Mouse (Mus musculus) thymus, adult 2 months (tissue): ENCODE results near the gene Fam222a. TPM values are rescaled to one million over a fixed set of nuclear protein-coding genes. Genes with fewer than 3 reads are reported as not detected.

Source experiments
- DNase-seq: peaks from one replicate; pipeline ENCODE4 v3.0.0; 2021
- H3K27ac ChIP-seq: fragments of 200-500 bp; 2 replicates; pipeline ENCODE4 v1.5.1; 2012; ENCODE audit warnings: low read length, control low read depth; ENCODE audit not compliant: control insufficient read depth, insufficient read depth
- H3K27me3 ChIP-seq: fragments of 200-500 bp; 2 replicates; pipeline ENCODE4 v1.6.1; 2012; ENCODE audit warnings: mild to moderate bottlenecking, low read length, moderate library complexity, mixed read lengths; ENCODE audit not compliant: control insufficient read depth, insufficient read depth
- H3K36me3 ChIP-seq: fragments of 200-500 bp; 2 replicates; pipeline ENCODE4 v1.6.1; 2012; ENCODE audit warnings: mild to moderate bottlenecking, low read length, moderate library complexity; ENCODE audit not compliant: control insufficient read depth, insufficient read depth
- H3K4me1 ChIP-seq: fragments of 200-500 bp; replicated peaks from 2 replicates; pipeline ENCODE4 v1.6.1; 2012; ENCODE audit warnings: low read length; ENCODE audit not compliant: control insufficient read depth, insufficient read depth
- H3K4me3 ChIP-seq: fragments of 200-500 bp; 2 replicates; pipeline ENCODE4 v1.5.1; 2012; ENCODE audit warnings: mild to moderate bottlenecking, low read length, control low read depth, moderate library complexity; ENCODE audit not compliant: control insufficient read depth, insufficient read depth
- CTCF ChIP-seq: fragments of 200-500 bp; IDR thresholded peaks from 2 replicates; pipeline ENCODE4 v1.5.1; 2012; ENCODE audit warnings: mild to moderate bottlenecking, control low read depth, low read length, moderate library complexity, borderline replicate concordance; ENCODE audit not compliant: control insufficient read depth, poor library complexity, insufficient read depth; ENCODE audit errors: extremely low read depth
- POLR2A ChIP-seq: fragments of 200-500 bp; IDR thresholded peaks from 2 replicates; pipeline ENCODE4 v1.6.1; 2012; ENCODE audit warnings: mild to moderate bottlenecking, low read length, control low read depth, moderate library complexity; ENCODE audit not compliant: control insufficient read depth, poor library complexity, insufficient read depth; ENCODE audit errors: extremely low read depth
- WGBS: fragments of 180-500 bp; shearing (Covaris S2); methylation state at CpG from one replicate; pipeline ENCODE4 v1.1.7; 2018; 5-methylcytosine and 5-hydroxymethylcytosine counted together
- polyA plus RNA-seq: library from polyadenylated mRNA; depleted of rRNA; stranded (reverse); fragments of >200 nt; gene quantifications from 2 replicates; pipeline ENCODE4 v1.2.3, GENCODE M21; 2012

Gene Fam222a
- polyA plus RNA-seq, 1 experiment: 15.3 TPM

DNA sequence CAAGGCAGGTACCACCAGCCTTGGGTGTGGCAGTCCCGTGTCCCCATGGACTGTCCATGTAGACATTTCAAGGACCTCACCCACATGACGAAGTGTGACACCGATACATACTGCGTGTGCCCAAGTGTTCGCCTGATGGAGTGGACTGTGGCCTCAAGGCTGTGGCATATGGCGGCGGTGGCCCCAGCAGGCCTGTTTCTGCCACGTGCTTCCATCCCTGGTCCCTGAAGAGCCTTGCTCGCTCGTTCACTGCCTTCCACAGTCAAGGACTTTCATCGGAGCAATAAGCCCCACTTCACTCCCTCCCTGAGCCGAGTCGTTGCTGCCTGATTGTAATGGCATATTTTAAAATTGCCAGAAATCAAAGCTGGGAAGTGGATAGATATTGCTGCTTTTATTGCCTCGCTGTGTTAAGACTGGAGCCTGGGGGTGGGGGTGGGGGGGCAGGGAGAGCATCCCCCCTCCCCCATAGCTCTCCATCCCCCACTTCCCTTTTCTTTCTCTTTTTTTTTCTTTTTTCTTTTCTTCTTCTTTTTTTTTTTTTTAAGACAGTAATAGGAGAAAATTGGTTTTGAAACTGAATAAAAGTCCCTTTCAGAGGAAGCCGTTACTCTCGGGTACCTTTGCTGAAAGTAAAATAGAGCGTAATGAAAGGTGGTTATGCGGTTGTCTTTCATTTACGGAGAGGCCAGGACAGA lies 24.8 kb downstream of the Fam222a start:
- no peaks in the 10 kb centered on the region for H3K27me3 ChIP-seq
- DNase-seq: no peak
- 61% methylated on average over 19 of the region's 19 CpGs for WGBS
- no peak overlapping the region for H3K27ac ChIP-seq
- no peaks in the 10 kb centered on the region for H3K36me3 ChIP-seq
- H3K4me1 ChIP-seq: peaks cover 69% of the 10 kb centered on the region
- TF ChIP-seq POLR2A: no peak
- no peak for TF ChIP-seq CTCF
- no peak overlapping the region for H3K4me3 ChIP-seq

DNA sequence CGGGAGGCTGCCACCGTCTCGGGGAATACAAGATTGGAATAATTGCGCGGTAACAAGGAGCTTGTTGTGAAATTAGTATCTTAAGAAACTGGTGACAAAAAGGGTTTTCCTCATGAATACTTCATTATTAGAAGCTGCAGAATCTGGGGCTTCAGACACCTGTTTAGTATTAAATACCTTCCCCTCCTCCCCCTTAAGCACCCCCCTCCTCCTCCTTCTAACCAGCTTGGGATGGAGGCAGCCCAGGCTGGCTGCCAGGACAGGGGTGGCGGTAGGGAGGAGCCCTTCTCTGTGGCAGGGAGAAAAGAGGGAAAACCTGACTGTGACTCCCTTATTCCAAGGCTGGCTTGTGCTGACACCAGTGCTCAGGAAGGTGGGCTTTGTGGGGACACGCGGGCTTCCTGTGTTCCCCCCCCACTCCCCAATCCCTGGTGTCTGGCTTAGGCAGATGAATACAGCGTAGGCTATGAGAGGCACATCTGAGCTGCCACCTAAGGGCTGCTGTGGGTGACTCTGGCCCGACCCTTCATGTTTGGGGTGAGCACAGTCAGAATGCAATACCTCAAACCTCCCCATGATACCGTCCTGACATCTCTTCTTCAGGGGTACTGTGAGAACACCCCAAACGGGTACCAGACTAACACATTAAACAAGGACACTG lies 25.5 kb downstream of the Fam222a start:
- Histone ChIP-seq H3K36me3 (no peaks in the 10 kb centered on the region), H3K4me1 (peaks cover 68% of the 10 kb centered on the region), H3K4me3 (no peak overlapping the region), H3K27me3 (no peaks in the 10 kb centered on the region), H3K27ac (no peak overlapping the region)
- DNase-seq: peak; percentile 39
- TF ChIP-seq CTCF: no peak
- no peak for TF ChIP-seq POLR2A
- 29% methylated on average over 12 of the region's 12 CpGs for WGBS

GRCm38 (mm10) chr5:114593949-114594348 lies 26.1 kb downstream of the Fam222a start:
- Histone ChIP-seq H3K36me3 (no peaks in the 10 kb centered on the region), H3K4me3 (no peak overlapping the region), H3K27ac (peak overlapping the region; percentile 98), H3K4me1 (peaks cover 69% of the 10 kb centered on the region), H3K27me3 (no peaks in the 10 kb centered on the region)
- WGBS: 77% methylated on average over 5 of the region's 5 CpGs
- peak; percentile 21 for DNase-seq
- no peak for TF ChIP-seq POLR2A
- TF ChIP-seq CTCF: no peak

GRCm38 (mm10) chr5:114594741-114595241 lies 27.0 kb downstream of the Fam222a start:
- Histone ChIP-seq H3K4me3 (peak overlapping the region; percentile 21), H3K4me1 (peaks cover 73% of the 10 kb centered on the region), H3K36me3 (no peaks in the 10 kb centered on the region), H3K27ac (peak overlapping the region; percentile 98), H3K27me3 (no peaks in the 10 kb centered on the region)
- WGBS: 3% methylated on average over 15 of the region's 15 CpGs
- peak; percentile 61 for DNase-seq
- TF ChIP-seq POLR2A (no peak), CTCF (no peak; the same call in 1 of the 2 replicates)

DNA sequence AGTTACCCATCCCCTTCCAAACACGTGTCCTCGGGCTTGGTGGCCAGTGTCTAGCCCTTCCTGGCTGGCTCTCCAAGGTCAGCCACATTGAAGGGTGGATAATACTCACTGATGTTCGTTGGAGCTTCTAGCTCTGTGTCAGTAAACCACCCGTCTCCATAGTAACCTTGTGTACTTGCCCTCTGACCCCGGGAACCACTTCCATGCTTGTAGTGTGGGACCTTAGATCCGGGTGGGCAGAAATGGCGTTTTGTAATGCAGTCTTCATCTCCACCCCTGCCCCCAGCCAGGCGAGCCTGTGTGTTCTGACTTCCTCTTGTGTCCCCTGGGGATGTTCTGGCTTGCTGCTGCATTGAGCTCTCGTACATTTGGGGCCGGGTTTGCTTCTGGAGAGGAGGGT lies 28.8 kb downstream of the Fam222a start:
- DNase-seq: peak; percentile 66
- Histone ChIP-seq H3K27ac (peak overlapping the region; percentile 98), H3K4me1 (peaks cover 67% of the 10 kb centered on the region), H3K4me3 (peak overlapping the region; percentile 35), H3K27me3 (no peaks in the 10 kb centered on the region), H3K36me3 (no peaks in the 10 kb centered on the region)
- TF ChIP-seq POLR2A (peak; percentile 52; the same call in 1 of the 2 replicates), CTCF (no peak)
- WGBS: 8% methylated on average over 10 of the region's 10 CpGs

GRCm38 (mm10) chr5:114597222-114597621 lies 29.4 kb downstream of the Fam222a start:
- peaks cover 64% of the 10 kb centered on the region for H3K4me1 ChIP-seq

More at GRCm38 (mm10) chr5:114597222-114597621, 29.4 kb downstream of the Fam222a start:
- Histone ChIP-seq H3K36me3 (no peaks in the 10 kb centered on the region), H3K4me3 (peak overlapping the region; percentile 35), H3K27ac (peak overlapping the region; percentile 98), H3K27me3 (no peaks in the 10 kb centered on the region)
- WGBS: 3% methylated on average over 8 of the region's 8 CpGs
- TF ChIP-seq POLR2A (no peak), CTCF (no peak)
- DNase-seq: peak; percentile 73
